Mouse (Mus musculus) left cerebral cortex, postnatal 10 days (tissue): ENCODE results near the gene Ostf1. TPM values are rescaled to one million over a fixed set of nuclear protein-coding genes. Genes with fewer than 3 reads are reported as not detected.

Source experiments
- DNase-seq, 2 experiments: peaks; one replicate each; pipeline ENCODE4 v3.0.0; 2021 to 2022; ENCODE audit warnings: low spot score in 2 of 2, mixed read lengths in 1 of 2; ENCODE audit errors: extremely low spot score in 1 of 2
- intact Hi-C: fragments of 180-260 bp; cut with DNase I; formaldehyde crosslinking; loops from one replicate; pipeline ENCODE4 v1.15.1; 2025
- total RNA-seq, 2 experiments: library from RNA; stranded (reverse); gene quantifications; 2 replicates each; pipeline ENCODE4 v1.2.3; 2021

Gene Ostf1
- total RNA-seq, 2 experiments from 2014 or later, result 19.6 to 20.5 TPM

- intact Hi-C loops, result no loop called here
- DNase-seq, result no peak
Observed at GRCm38 (mm10) chr19:18582226-18582625, 49.4 kb downstream of the Ostf1 start.

- no peak for DNase-seq
- intact Hi-C loops, result no loop called here
Observed at GRCm38 (mm10) chr19:18581046-18581445, 50.6 kb downstream of the Ostf1 start.

GRCm38 (mm10) chr19:18579012-18579358, 52.6 kb downstream of the Ostf1 start:
- DNase-seq, result no peak

GRCm38 (mm10) chr19:18578216-18579011, 53.2 kb downstream of the Ostf1 start:
- no peak for DNase-seq
- intact Hi-C loops, result no loop called here

More at GRCm38 (mm10) chr19:18579012-18579358, 52.6 kb downstream of the Ostf1 start:
- intact Hi-C loops, result no loop called here

- intact Hi-C loops, result no loop called here
- no peak for DNase-seq
Observed at GRCm38 (mm10) chr19:18577348-18577747, 54.3 kb downstream of the Ostf1 start.

GRCm38 (mm10) chr19:18575891-18576290, 55.7 kb downstream of the Ostf1 start:
- DNase-seq, result no peak
- intact Hi-C loops, result no loop called here

- intact Hi-C loops, result no loop called here
Observed at GRCm38 (mm10) chr19:18573907-18574306, 57.7 kb downstream of the Ostf1 start.

GRCm38 (mm10) chr19:18573443-18573842, 58.2 kb downstream of the Ostf1 start:
- no peak for DNase-seq
- intact Hi-C loops, result no loop called here

More at GRCm38 (mm10) chr19:18573907-18574306, 57.7 kb downstream of the Ostf1 start:
- no peak for DNase-seq

- intact Hi-C loops, result no loop called here
- DNase-seq, result no peak
Observed at GRCm38 (mm10) chr19:18569496-18569895, 62.1 kb downstream of the Ostf1 start.

GRCm38 (mm10) chr19:18568828-18569430, 62.7 kb downstream of the Ostf1 start:
- DNase-seq, result no peak
- intact Hi-C loops, result no loop called here

GRCm38 (mm10) chr19:18567936-18568827, 63.4 kb downstream of the Ostf1 start:
- DNase-seq, result no peak
- intact Hi-C loops, result no loop called here

GRCm38 (mm10) chr19:18567501-18567900, 64.1 kb downstream of the Ostf1 start:
- intact Hi-C loops, result no loop called here
- no peak for DNase-seq

GRCm38 (mm10) chr19:18557708-18558107, 73.9 kb downstream of the Ostf1 start:
- no peak for DNase-seq
- intact Hi-C loops, result no loop called here

- intact Hi-C loops, result no loop called here
- DNase-seq, result no peak
Observed at GRCm38 (mm10) chr19:18555645-18556044, 76.0 kb downstream of the Ostf1 start.

GRCm38 (mm10) chr19:18548668-18549067, 83.0 kb downstream of the Ostf1 start:
- intact Hi-C loops, result loop anchor here (2.0 to 10.0 kb wide), 4 partner anchors 374 to 1426 kb away; no protein-coding TSS in a partner anchor
- DNase-seq, result peak; percentile 51 to 78

Other genes starting within 250 kb of the Ostf1 start
- gene Nmrk1, start 127 bp upstream of the Ostf1 start, total RNA-seq, result 1 to 10 TPM; 3.5 to 5.6 TPM
- gene Carnmt1, start 38.9 kb upstream of the Ostf1 start, total RNA-seq, result 1 to 10 TPM; 8.9 to 9.4 TPM
- gene D030056L22Rik, start 81.4 kb upstream of the Ostf1 start, total RNA-seq, result 10 to 100 TPM; 20.8 to 21.2 TPM
- gene Trpm6, start 118.2 kb upstream of the Ostf1 start, total RNA-seq, result 1 to 10 TPM in 1 of 2 experiments, under 1 TPM in 1; 0.75 to 1.0 TPM